Mouse (Mus musculus): ENCODE results near the gene Mmp11. TPM values are rescaled to one million over a fixed set of nuclear protein-coding genes. Genes with fewer than 3 reads are reported as not detected.

Gene Mmp11
- polyA plus RNA-seq, 1 experiment from 2014 or later: 16.6 TPM

GRCm38 (mm10) chr10:75932081-75932678, 4.1 kb downstream of the Mmp11 start:
- no peaks in the 10 kb centered on the region for H3K9me3 ChIP-seq (ENCODE audit: control insufficient read depth, low read length)
- no peak overlapping the region for H3K27ac ChIP-seq (ENCODE audit: low read depth, low read length)
- peaks cover 42% of the 10 kb centered on the region for H3K27me3 ChIP-seq (replicated peaks; ENCODE audit: control insufficient read depth, insufficient read depth, low read length)
- H3K4me3 ChIP-seq (ENCODE audit: low read depth, low read length): peak overlapping the region; percentile 50
- H3K9ac ChIP-seq (ENCODE audit: low read depth, low read length): peak overlapping the region; percentile 74
- peak; percentile 73 for DNase-seq (ENCODE audit: low spot score)
- ATAC-seq (replicated peaks; ENCODE audit: low FRiP score): peak; percentile 59
- no peaks in the 10 kb centered on the region for H3K36me3 ChIP-seq (ENCODE audit: control insufficient read depth, insufficient read depth, low read length)
- WGBS: 2% methylated on average over 42 of the region's 44 CpGs
- peak overlapping the region; percentile 95 for H3K4me2 ChIP-seq
- peaks cover 29% of the 10 kb centered on the region for H3K4me1 ChIP-seq (replicated peaks; ENCODE audit: control insufficient read depth, insufficient read depth, low read length)

GRCm38 (mm10) chr10:75931311-75931710, 5.0 kb downstream of the Mmp11 start:
- H3K4me1 ChIP-seq (replicated peaks; ENCODE audit: control insufficient read depth, insufficient read depth, low read length): peaks cover 21% of the 10 kb centered on the region
- peaks cover 37% of the 10 kb centered on the region for H3K27me3 ChIP-seq (replicated peaks; ENCODE audit: control insufficient read depth, insufficient read depth, low read length)
- H3K4me2 ChIP-seq: peak overlapping the region; percentile 26; the same call in 1 of the 2 replicates
- H3K9ac ChIP-seq (ENCODE audit: low read depth, low read length): no peak overlapping the region
- WGBS: 24% methylated on average over 7 of the region's 7 CpGs
- no peak overlapping the region for H3K27ac ChIP-seq (ENCODE audit: low read depth, low read length)
- no peak for ATAC-seq (replicated peaks; ENCODE audit: low FRiP score)
- 0 out of 2 replicates have a peak overlapping the region, but pooled peaks have one; percentile 10 for H3K4me3 ChIP-seq (ENCODE audit: low read depth, low read length)
- H3K36me3 ChIP-seq (ENCODE audit: control insufficient read depth, insufficient read depth, low read length): no peaks in the 10 kb centered on the region
- DNase-seq (ENCODE audit: low spot score): no peak
- no peaks in the 10 kb centered on the region for H3K9me3 ChIP-seq (ENCODE audit: control insufficient read depth, low read length)

DNA sequence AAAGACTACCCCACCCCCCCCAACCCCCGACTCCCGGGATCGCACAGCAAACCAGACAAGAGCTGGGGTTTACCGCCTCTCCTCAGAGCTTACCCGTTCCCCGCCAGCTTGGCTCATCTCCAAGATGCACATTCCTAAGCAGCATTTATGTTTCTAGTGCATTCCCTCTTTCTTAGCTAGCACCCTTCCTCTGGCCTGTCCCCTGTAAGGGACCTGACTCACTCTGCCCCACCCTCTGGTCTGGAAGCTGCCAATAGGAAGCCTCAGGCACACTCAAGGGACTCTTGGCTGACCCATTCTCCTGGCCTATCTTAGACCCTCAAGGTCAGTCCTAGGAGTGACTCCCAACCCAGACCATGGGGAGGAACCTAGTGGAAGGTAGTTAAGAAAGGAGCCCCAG, 6.0 kb downstream of the Mmp11 start:
- ATAC-seq (replicated peaks; ENCODE audit: low FRiP score) (no peak), DNase-seq (ENCODE audit: low spot score) (no peak)
- Histone ChIP-seq H3K4me2 (no peak overlapping the region), H3K36me3 (ENCODE audit: control insufficient read depth, insufficient read depth, low read length) (no peaks in the 10 kb centered on the region), H3K9me3 (ENCODE audit: control insufficient read depth, low read length) (no peaks in the 10 kb centered on the region), H3K27me3 (replicated peaks; ENCODE audit: control insufficient read depth, insufficient read depth, low read length) (peaks cover 35% of the 10 kb centered on the region), H3K9ac (ENCODE audit: low read depth, low read length) (no peak overlapping the region), H3K27ac (ENCODE audit: low read depth, low read length) (no peak overlapping the region), H3K4me1 (replicated peaks; ENCODE audit: control insufficient read depth, insufficient read depth, low read length) (peaks cover 15% of the 10 kb centered on the region), H3K4me3 (ENCODE audit: low read depth, low read length) (no peak overlapping the region)
- 49% methylated on average over 6 of the region's 6 CpGs for WGBS

GRCm38 (mm10) chr10:75926396-75926795, 9.9 kb downstream of the Mmp11 start:
- 57% methylated on average over 13 of the region's 13 CpGs for WGBS
- Histone ChIP-seq H3K36me3 (ENCODE audit: control insufficient read depth, insufficient read depth, low read length) (no peaks in the 10 kb centered on the region), H3K27me3 (replicated peaks; ENCODE audit: control insufficient read depth, insufficient read depth, low read length) (peaks cover 16% of the 10 kb centered on the region), H3K4me1 (replicated peaks; ENCODE audit: control insufficient read depth, insufficient read depth, low read length) (peaks cover 6% of the 10 kb centered on the region), H3K9ac (ENCODE audit: low read depth, low read length) (no peak overlapping the region), H3K4me3 (ENCODE audit: low read depth, low read length) (no peak overlapping the region), H3K4me2 (no peak overlapping the region), H3K27ac (ENCODE audit: low read depth, low read length) (no peak overlapping the region), H3K9me3 (ENCODE audit: control insufficient read depth, low read length) (no peaks in the 10 kb centered on the region)
- DNase-seq (ENCODE audit: low spot score) (no peak), ATAC-seq (replicated peaks; ENCODE audit: low FRiP score) (no peak)

DNA sequence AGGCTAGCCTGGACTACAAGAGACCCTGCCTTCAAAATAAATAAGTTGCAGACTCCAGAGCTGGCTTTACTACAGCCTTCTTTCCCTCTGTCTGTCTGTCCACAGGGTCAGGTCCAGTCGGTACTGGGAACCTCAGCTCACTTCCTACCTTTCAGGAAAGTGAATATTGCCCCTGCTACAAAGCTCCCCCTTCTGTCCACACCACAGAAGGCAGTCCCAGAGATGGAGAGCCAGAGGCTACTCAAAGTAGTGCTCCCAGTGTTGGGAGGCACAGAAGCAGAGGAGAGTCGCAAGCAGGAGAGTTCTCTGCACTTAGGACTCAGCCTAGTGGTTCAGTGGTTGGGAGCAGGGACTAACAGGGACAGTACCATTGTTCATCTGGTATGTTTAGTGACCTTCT, 12.0 kb downstream of the Mmp11 start:
- WGBS: 52% methylated on average over 2 of the region's 2 CpGs

DNA sequence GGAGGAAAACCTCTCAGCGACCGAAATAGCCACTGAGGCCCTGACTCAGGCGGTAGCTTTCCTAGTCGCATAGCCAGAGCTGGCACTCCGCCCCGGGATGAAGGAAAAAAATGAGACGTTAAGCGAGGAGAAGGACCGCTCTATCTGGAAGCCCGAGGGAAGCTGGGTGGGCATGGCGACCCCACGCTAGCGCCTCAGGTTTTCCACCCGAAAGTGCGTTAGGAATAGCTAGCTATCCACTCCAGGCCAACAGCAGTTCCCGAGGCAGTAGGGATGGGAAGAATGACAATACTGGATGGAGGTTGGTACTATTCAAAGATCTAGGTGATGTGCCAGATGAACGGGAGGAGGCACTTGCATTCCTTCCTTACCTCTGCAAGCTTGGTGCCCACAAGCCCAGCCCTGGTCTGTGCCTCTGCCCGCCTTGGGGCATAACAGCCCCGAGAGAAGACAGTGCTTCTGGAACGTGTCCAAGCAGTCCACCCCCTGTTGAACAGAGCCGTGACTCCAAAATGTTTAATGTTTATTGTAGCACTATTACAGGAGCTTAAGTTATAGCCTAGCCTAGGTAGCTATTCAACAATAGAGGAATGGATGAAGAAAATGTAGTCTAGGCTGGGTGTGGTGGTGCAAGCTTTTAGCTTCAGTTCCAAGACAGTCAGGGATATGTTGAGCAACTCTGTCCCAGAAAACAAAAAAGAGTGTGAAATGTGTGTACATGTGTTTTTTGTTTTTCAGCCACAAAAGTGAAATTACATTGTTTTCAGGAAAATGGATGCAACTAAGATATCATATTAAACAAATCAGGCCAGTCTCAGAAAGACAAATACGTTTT, 14.4 kb downstream of the Mmp11 start:
- peak overlapping the region; percentile 98 for H3K4me2 ChIP-seq
- H3K4me1 ChIP-seq (replicated peaks; ENCODE audit: control insufficient read depth, insufficient read depth, low read length): peaks cover 17% of the 10 kb centered on the region
- H3K4me3 ChIP-seq (ENCODE audit: low read depth, low read length): peak overlapping the region; percentile 95
- ATAC-seq (replicated peaks; ENCODE audit: low FRiP score): peak; percentile 14; the same call in 1 of the 2 replicates
- H3K9me3 ChIP-seq (ENCODE audit: control insufficient read depth, low read length): no peaks in the 10 kb centered on the region
- H3K9ac ChIP-seq (ENCODE audit: low read depth, low read length): peak overlapping the region; percentile 94
- H3K27ac ChIP-seq (ENCODE audit: low read depth, low read length): peak overlapping the region; percentile 87; the same call in 1 of the 2 replicates
- DNase-seq (ENCODE audit: low spot score): no peak
- peaks cover 10% of the 10 kb centered on the region; the same call in 1 of the 2 replicates for H3K36me3 ChIP-seq (ENCODE audit: control insufficient read depth, insufficient read depth, low read length)
- 5% methylated on average over 22 of the region's 22 CpGs for WGBS
- no peaks in the 10 kb centered on the region for H3K27me3 ChIP-seq (replicated peaks; ENCODE audit: control insufficient read depth, insufficient read depth, low read length)

More for the DNA sequence above, 12.0 kb downstream of the Mmp11 start:
- Histone ChIP-seq H3K9me3 (ENCODE audit: control insufficient read depth, low read length) (no peaks in the 10 kb centered on the region), H3K27me3 (replicated peaks; ENCODE audit: control insufficient read depth, insufficient read depth, low read length) (no peaks in the 10 kb centered on the region), H3K4me3 (ENCODE audit: low read depth, low read length) (no peak overlapping the region), H3K36me3 (ENCODE audit: control insufficient read depth, insufficient read depth, low read length) (no peaks in the 10 kb centered on the region; the same call in 1 of the 2 replicates), H3K4me1 (replicated peaks; ENCODE audit: control insufficient read depth, insufficient read depth, low read length) (peaks cover 14% of the 10 kb centered on the region), H3K4me2 (no peak overlapping the region), H3K9ac (ENCODE audit: low read depth, low read length) (no peak overlapping the region), H3K27ac (ENCODE audit: low read depth, low read length) (no peak overlapping the region)
- ATAC-seq (replicated peaks; ENCODE audit: low FRiP score) (no peak), DNase-seq (ENCODE audit: low spot score) (no peak)

GRCm38 (mm10) chr10:75921026-75921725, 15.1 kb downstream of the Mmp11 start, which contains the start of gene Smarcb1:
TSS of gene Smarcb1 (minus strand) at chr10:75921617.
- under 1% methylated on average over 76 of the region's 76 CpGs for WGBS
- Histone ChIP-seq H3K4me2 (peak within 1 kb of the TSS; percentile 98), H3K4me1 (replicated peaks; ENCODE audit: control insufficient read depth, insufficient read depth, low read length) (peaks cover 17% of the 10 kb centered on the region), H3K36me3 (ENCODE audit: control insufficient read depth, insufficient read depth, low read length) (peaks cover 14% of the 10 kb centered on the region; the same call in 1 of the 2 replicates), H3K9ac (ENCODE audit: low read depth, low read length) (peak within 1 kb of the TSS; percentile 94), H3K9me3 (ENCODE audit: control insufficient read depth, low read length) (no peaks in the 10 kb centered on the region), H3K4me3 (ENCODE audit: low read depth, low read length) (peak within 1 kb of the TSS; percentile 95), H3K27me3 (replicated peaks; ENCODE audit: control insufficient read depth, insufficient read depth, low read length) (no peaks in the 10 kb centered on the region), H3K27ac (ENCODE audit: low read depth, low read length) (peak within 1 kb of the TSS; percentile 87)
- ATAC-seq (replicated peaks; ENCODE audit: low FRiP score) (peak; percentile 91), DNase-seq (ENCODE audit: low spot score) (peak; percentile 95)

- H3K27me3 ChIP-seq (replicated peaks; ENCODE audit: control insufficient read depth, insufficient read depth, low read length): no peaks in the 10 kb centered on the region
- 88% methylated on average over 5 of the region's 5 CpGs for WGBS
- H3K9me3 ChIP-seq (ENCODE audit: control insufficient read depth, low read length): no peaks in the 10 kb centered on the region
- no peak overlapping the region for H3K9ac ChIP-seq (ENCODE audit: low read depth, low read length)
- DNase-seq (ENCODE audit: low spot score) (no peak), ATAC-seq (replicated peaks; ENCODE audit: low FRiP score) (no peak)
- no peak overlapping the region for H3K27ac ChIP-seq (ENCODE audit: low read depth, low read length)
- peaks cover 26% of the 10 kb centered on the region; the same call in 1 of the 2 replicates for H3K36me3 ChIP-seq (ENCODE audit: control insufficient read depth, insufficient read depth, low read length)
- H3K4me1 ChIP-seq (replicated peaks; ENCODE audit: control insufficient read depth, insufficient read depth, low read length): peaks cover 17% of the 10 kb centered on the region
- no peak overlapping the region for H3K4me2 ChIP-seq
- H3K4me3 ChIP-seq (ENCODE audit: low read depth, low read length): no peak overlapping the region
Observed at GRCm38 (mm10) chr10:75919026-75919425, 17.3 kb downstream of the Mmp11 start.

Measured in liver, embryonic 11.5 days (tissue).